Mouse (Mus musculus): ENCODE results near the gene Usp4. TPM values are rescaled to one million over a fixed set of nuclear protein-coding genes. Genes with fewer than 3 reads are reported as not detected.
"Not testable (repeated sequence)": the region's sequence is repeated elsewhere in the genome, so short reads cannot be mapped to it uniquely, and the experiment has no call there.

Usp4 gene
- polyA plus RNA-seq (2015; fragmentation: Nextera tagmentation; extraction: Ambion mirVana) = 123 and 125 TPM in 2 replicates

GRCm38 (mm10) chr9:108347540-108348289 is at the start of gene Usp4:
Usp4 (plus strand) TSS chr9:108347853.
- no peaks in the 10 kb centered on the region for H3K9me3 ChIP-seq
- H3K9ac ChIP-seq = peak within 1 kb of the TSS; percentile 75
- under 1% methylated on average over 70 of the region's 75 CpGs for WGBS
- peak within 1 kb of the TSS; percentile 94 for H3K27ac ChIP-seq (replicated peaks)
- H3K4me1 ChIP-seq (replicated peaks) = peaks cover 31% of the 10 kb centered on the region
- peak; percentile 96 for ATAC-seq (ENCODE audit: low FRiP score, low read depth)
- peak within 1 kb of the TSS; percentile 77 for H3K4me2 ChIP-seq
- H3K36me3 ChIP-seq = peaks cover 27% of the 10 kb centered on the region
- peak within 1 kb of the TSS; percentile 64 for H3K4me3 ChIP-seq
- H3K27me3 ChIP-seq = no peaks in the 10 kb centered on the region

DNA sequence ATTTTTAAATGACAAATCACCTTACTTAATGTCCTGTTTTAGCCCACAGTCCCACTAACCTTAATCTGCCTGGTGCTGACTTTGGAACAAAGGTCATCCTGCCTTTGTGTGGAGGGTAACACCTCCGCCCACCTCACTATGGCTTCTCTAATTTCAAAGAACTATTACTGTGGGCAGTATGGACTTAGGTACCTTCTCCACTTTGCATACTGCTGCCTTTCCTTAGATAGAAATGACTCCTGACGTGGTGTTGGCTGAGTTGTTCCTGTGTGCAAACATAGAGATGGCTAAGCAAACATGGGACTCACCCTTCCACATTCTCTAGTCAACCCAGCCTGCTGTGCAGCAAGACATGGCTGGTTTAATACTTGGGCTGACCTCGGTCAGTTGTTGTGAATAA is 45.8 kb upstream of the Usp4 start:
- Histone ChIP-seq H3K9ac (no peak overlapping the region), H3K9me3 (no peaks in the 10 kb centered on the region), H3K4me2 (no peak overlapping the region), H3K4me3 (no peak overlapping the region), H3K27me3 (no peaks in the 10 kb centered on the region), H3K36me3 (peaks cover 41% of the 10 kb centered on the region), H3K4me1 (replicated peaks) (peaks cover 23% of the 10 kb centered on the region), H3K27ac (replicated peaks) (no peak overlapping the region)
- 92% methylated on average over 3 of the region's 3 CpGs for WGBS
- no peak for ATAC-seq (ENCODE audit: low FRiP score, low read depth)

DNA sequence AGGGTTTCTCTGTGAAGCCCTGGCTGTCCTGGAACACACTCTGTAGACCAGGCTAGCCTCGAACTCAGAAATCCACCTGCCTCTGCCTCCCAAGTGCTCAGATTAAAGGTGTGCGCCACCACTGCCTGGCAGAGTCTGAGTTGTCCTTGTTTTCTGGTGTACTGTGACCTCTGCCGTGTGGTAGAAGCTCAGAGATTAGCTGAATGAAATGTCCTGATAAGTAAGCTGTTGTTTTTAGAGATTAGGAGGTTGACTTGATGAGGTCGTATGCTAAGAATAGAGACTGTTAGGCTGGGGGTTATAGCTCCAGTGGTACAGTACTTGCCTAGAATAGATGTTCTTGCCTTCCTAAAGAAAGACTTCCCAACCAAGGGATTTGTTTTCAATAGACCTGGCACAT is 42.9 kb upstream of the Usp4 start:
- H3K4me1 ChIP-seq (replicated peaks) = peaks cover 38% of the 10 kb centered on the region
- H3K9me3 ChIP-seq = no peaks in the 10 kb centered on the region
- WGBS = 89% methylated on average over 4 of the region's 4 CpGs
- peak overlapping the region; percentile 90 for H3K4me3 ChIP-seq
- H3K9ac ChIP-seq = peak overlapping the region; percentile 91; the same call in 1 of the 2 replicates
- no peaks in the 10 kb centered on the region for H3K27me3 ChIP-seq
- H3K36me3 ChIP-seq = peaks cover 33% of the 10 kb centered on the region
- no peak for ATAC-seq (ENCODE audit: low FRiP score, low read depth)
- peak overlapping the region; percentile 84 for H3K4me2 ChIP-seq
- peak overlapping the region; percentile 89; the same call in 1 of the 2 replicates for H3K27ac ChIP-seq (replicated peaks)

- Histone ChIP-seq H3K4me2 (peak overlapping the region; percentile 84), H3K27ac (replicated peaks) (peak overlapping the region; percentile 89), H3K27me3 (no peaks in the 10 kb centered on the region), H3K4me1 (replicated peaks) (peaks cover 43% of the 10 kb centered on the region), H3K9me3 (no peaks in the 10 kb centered on the region), H3K36me3 (peaks cover 33% of the 10 kb centered on the region), H3K9ac (peak overlapping the region; percentile 91), H3K4me3 (peak overlapping the region; percentile 90)
- no peak for ATAC-seq (ENCODE audit: low FRiP score, low read depth)
- 3% methylated on average over 1 of the region's 1 CpGs for WGBS
Measured at GRCm38 (mm10) chr9:108305170-108305569, 42.5 kb upstream of the Usp4 start.

GRCm38 (mm10) chr9:108305629-108306520 is 41.8 kb upstream of the Usp4 start, which contains the start of the genes Rhoa and Tcta:
Rhoa (plus strand) TSS chr9:108306129.
Tcta (minus strand) TSS chr9:108306160.
- Histone ChIP-seq H3K4me2 (peak within 1 kb of the TSS; percentile 84), H3K27me3 (no peaks in the 10 kb centered on the region), H3K4me1 (replicated peaks) (peaks cover 43% of the 10 kb centered on the region)

DNA sequence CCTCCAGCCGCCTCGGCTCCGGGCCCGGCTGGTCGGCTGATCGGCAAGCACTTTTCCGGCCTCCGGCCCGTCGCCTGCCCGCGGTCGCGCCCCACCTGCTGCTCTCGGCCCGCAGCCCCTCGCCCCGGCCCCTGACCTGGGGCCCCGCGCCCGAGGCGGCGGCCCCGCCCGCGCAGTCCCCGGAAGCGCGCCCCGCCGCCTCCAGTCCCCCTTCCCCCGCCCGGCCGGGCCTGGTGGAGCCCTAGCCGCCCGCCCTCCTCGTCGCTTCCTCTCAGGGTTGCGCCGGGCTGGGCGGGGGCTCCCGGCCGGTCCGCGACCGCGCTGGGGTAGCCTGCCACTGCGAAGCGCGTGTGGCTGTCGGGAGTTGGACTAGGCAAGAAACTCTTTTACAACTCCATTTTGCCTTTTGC is 41.1 kb upstream of the Usp4 start:
- H3K9me3 ChIP-seq = no peaks in the 10 kb centered on the region
- H3K36me3 ChIP-seq = peaks cover 22% of the 10 kb centered on the region
- H3K4me1 ChIP-seq (replicated peaks) = peaks cover 43% of the 10 kb centered on the region
- H3K9ac ChIP-seq = peak overlapping the region; percentile 89
- H3K4me2 ChIP-seq = peak overlapping the region; percentile 61
- WGBS = under 1% methylated on average over 51 of the region's 51 CpGs
- peak; percentile 49 for ATAC-seq (ENCODE audit: low FRiP score, low read depth)
- no peaks in the 10 kb centered on the region for H3K27me3 ChIP-seq
- H3K27ac ChIP-seq (replicated peaks) = peak overlapping the region; percentile 98
- peak overlapping the region; percentile 90 for H3K4me3 ChIP-seq

More at GRCm38 (mm10) chr9:108305629-108306520, 41.8 kb upstream of the Usp4 start, which contains the start of the genes Rhoa and Tcta:
- H3K4me3 ChIP-seq = peak within 1 kb of the TSS; percentile 90
- peaks cover 27% of the 10 kb centered on the region for H3K36me3 ChIP-seq
- H3K9me3 ChIP-seq = no peaks in the 10 kb centered on the region
- H3K27ac ChIP-seq (replicated peaks) = peak within 1 kb of the TSS; percentile 98
- peak within 1 kb of the TSS; percentile 91 for H3K9ac ChIP-seq
- under 1% methylated on average over 81 of the region's 81 CpGs for WGBS
- ATAC-seq (ENCODE audit: low FRiP score, low read depth) = peak; percentile 98

- peak overlapping the region; percentile 89 for H3K9ac ChIP-seq
- ATAC-seq (ENCODE audit: low FRiP score, low read depth) = no peak
- peaks cover 18% of the 10 kb centered on the region for H3K36me3 ChIP-seq
- peaks cover 46% of the 10 kb centered on the region for H3K4me1 ChIP-seq (replicated peaks)
- peak overlapping the region; percentile 61 for H3K4me2 ChIP-seq
- 22% methylated on average over 12 of the region's 12 CpGs for WGBS
- H3K9me3 ChIP-seq = no peaks in the 10 kb centered on the region
- H3K27me3 ChIP-seq = no peaks in the 10 kb centered on the region
- peak overlapping the region; percentile 90 for H3K4me3 ChIP-seq
- H3K27ac ChIP-seq (replicated peaks) = peak overlapping the region; percentile 98
Measured at GRCm38 (mm10) chr9:108307021-108307807, 40.4 kb upstream of the Usp4 start.

GRCm38 (mm10) chr9:108308141-108308540 is 39.5 kb upstream of the Usp4 start:
- H3K9me3 ChIP-seq = no peaks in the 10 kb centered on the region
- peaks cover 9% of the 10 kb centered on the region for H3K36me3 ChIP-seq
- peak overlapping the region; percentile 90 for H3K4me3 ChIP-seq
- H3K4me2 ChIP-seq = peak overlapping the region; percentile 61
- no peaks in the 10 kb centered on the region for H3K27me3 ChIP-seq
- WGBS = 63% methylated on average over 2 of the region's 2 CpGs
- peaks cover 46% of the 10 kb centered on the region for H3K4me1 ChIP-seq (replicated peaks)
- H3K9ac ChIP-seq = 0 out of 2 replicates have a peak overlapping the region, but pooled peaks have one; percentile 41
- H3K27ac ChIP-seq (replicated peaks) = no peak overlapping the region
- no peak for ATAC-seq (ENCODE audit: low FRiP score, low read depth)

- H3K27me3 ChIP-seq = no peaks in the 10 kb centered on the region
- H3K4me2 ChIP-seq = no peak overlapping the region
- ATAC-seq (ENCODE audit: low FRiP score, low read depth) = no peak
- H3K9ac ChIP-seq = no peak overlapping the region
- no peaks in the 10 kb centered on the region for H3K9me3 ChIP-seq
- H3K4me3 ChIP-seq = no peak overlapping the region
- no peaks in the 10 kb centered on the region for H3K36me3 ChIP-seq
- H3K4me1 ChIP-seq (replicated peaks) = no peaks in the 10 kb centered on the region
- no peak overlapping the region for H3K27ac ChIP-seq (replicated peaks)
- 98% methylated on average over 3 of the region's 3 CpGs for WGBS
Measured at GRCm38 (mm10) chr9:108317572-108317971, 30.1 kb upstream of the Usp4 start.

GRCm38 (mm10) chr9:108318462-108318861 is 29.2 kb upstream of the Usp4 start:
- H3K4me3 ChIP-seq = no peak overlapping the region
- no peak overlapping the region for H3K27ac ChIP-seq (replicated peaks)
- no peaks in the 10 kb centered on the region for H3K27me3 ChIP-seq
- no peaks in the 10 kb centered on the region for H3K36me3 ChIP-seq
- ATAC-seq (ENCODE audit: low FRiP score, low read depth) = no peak
- no peaks in the 10 kb centered on the region for H3K9me3 ChIP-seq
- H3K4me1 ChIP-seq (replicated peaks) = no peaks in the 10 kb centered on the region
- 86% methylated on average over 2 of the region's 2 CpGs for WGBS
- no peak overlapping the region for H3K9ac ChIP-seq
- H3K4me2 ChIP-seq = no peak overlapping the region

GRCm38 (mm10) chr9:108322054-108322453 is 25.6 kb upstream of the Usp4 start:
- not testable (repeated sequence) for H3K36me3 ChIP-seq; H3K4me1 ChIP-seq (replicated peaks); H3K27ac ChIP-seq (replicated peaks); H3K9me3 ChIP-seq; H3K4me2 ChIP-seq; H3K9ac ChIP-seq; ATAC-seq (ENCODE audit: low FRiP score, low read depth); H3K4me3 ChIP-seq; H3K27me3 ChIP-seq
- WGBS = 94% methylated on average over 7 of the region's 7 CpGs

Measured in hindbrain, embryonic 15.5 days (tissue).